Mouse (Mus musculus) heart, postnatal 36 days (tissue): ENCODE measurements around the gene Hdac9. TPM values are rescaled to one million over a fixed set of nuclear protein-coding genes. Genes with fewer than 3 reads are reported as not detected.

Experiments
- DNase-seq, 2 experiments: peaks; one replicate each; pipeline ENCODE4 v3.0.0; 2021 to 2022
- intact Hi-C: fragments of 180-260 bp; cut with DNase I; formaldehyde crosslinking; loops from one replicate; pipeline ENCODE4 v1.15.1; 2025
- total RNA-seq, 2 experiments: library from RNA; stranded (reverse); gene quantifications; 2 replicates each; pipeline ENCODE4 v1.2.3; 2021

Gene Hdac9
- total RNA-seq = 10 to 100 TPM; 18.2 to 22.4 TPM

DNA sequence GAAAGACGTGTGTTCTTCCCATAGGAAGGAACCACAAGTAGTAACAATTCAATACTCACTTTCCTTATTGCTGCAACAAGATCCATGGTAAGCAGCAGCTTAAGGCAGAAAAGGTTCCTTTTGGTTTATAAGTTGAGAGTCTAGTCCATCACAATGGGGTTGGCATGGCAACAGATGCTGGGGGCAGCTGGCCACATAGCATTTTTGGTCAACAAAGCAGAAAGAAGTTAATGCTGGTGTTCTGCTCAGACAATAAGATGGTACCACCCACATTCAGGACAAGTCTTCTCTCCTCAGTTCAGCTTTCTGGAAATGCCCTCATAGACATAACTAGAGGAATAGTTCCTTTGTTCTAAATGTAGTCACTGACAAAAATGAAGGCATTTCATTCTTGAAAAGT lies at the start of gene Hdac9:
Hdac9 (minus strand) TSS at position 101 of the 400 bp plus-strand sequence.
- no peak for DNase-seq
- intact Hi-C loops = no loop called here

DNA sequence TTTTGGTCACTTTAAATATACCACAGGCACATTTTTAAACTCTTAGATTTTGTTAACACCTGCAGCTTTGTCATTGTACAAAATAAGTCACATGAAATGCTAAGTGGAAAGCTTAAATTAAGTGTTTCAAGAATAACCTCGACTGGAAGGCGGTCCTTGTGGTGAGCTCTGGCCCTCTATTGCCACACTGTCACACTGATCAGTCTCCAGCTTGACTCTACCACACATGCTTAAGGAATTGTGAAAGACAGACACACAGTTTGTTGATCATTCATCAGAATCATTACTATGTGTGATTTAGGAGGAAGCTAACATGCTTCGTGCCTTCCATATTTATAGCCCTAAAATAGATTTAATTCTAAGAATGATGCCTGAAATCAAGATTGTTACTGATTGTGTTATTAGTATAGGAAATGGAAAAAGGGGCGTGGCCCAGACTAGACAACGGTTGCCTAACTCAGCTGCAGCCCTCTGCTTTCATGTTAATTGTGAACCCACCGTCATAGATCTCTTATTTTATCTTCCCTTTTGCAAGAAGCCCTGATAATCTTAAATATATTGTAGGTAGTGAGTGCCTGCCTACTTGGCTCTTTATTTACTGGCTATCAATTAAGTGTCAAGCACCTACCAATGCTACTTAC lies 32.3 kb upstream of the Hdac9 start:
- intact Hi-C loops = no loop called here
- DNase-seq = no peak

DNA sequence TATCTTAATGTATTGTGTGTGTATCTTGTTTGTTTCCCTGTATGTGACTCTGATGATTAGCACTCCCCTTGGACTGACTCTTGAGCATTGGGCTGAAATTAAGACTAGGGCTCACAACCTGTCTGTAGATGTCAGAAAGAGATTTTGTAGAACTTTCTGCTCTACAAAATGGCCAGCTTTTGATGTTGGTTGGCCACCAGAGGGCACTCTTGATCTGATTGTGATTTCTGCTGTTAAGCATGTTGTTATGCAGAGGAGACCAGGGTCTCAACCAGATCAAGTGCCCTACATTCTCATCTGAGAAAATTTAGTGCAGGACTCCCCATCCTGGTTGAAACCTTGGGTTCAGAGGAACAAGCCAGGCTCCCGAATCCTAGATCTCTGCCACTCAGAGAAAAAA lies 21.0 kb upstream of the Hdac9 start:
- intact Hi-C loops = no loop called here
- DNase-seq = no peak

DNA sequence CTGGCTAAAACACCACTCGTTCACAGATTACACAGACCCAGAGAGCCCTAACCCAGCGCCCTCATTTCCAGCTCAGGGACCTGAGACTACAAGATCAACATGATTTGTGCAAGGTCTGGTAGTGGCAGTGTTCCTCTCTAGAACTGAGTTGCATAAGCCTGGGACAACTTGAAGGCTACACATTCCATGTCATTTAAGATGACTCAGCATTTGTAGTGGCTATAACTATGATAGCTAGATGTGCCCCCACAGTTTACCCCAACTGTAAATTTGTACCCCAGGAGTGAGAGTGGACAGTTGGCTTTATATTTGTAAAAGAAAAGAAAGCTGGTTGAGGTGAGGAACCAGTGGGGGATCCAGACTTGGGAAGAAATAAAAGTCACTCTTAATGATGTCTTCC lies 8.9 kb downstream of the Hdac9 start:
- intact Hi-C loops = no loop called here
- no peak for DNase-seq

DNA sequence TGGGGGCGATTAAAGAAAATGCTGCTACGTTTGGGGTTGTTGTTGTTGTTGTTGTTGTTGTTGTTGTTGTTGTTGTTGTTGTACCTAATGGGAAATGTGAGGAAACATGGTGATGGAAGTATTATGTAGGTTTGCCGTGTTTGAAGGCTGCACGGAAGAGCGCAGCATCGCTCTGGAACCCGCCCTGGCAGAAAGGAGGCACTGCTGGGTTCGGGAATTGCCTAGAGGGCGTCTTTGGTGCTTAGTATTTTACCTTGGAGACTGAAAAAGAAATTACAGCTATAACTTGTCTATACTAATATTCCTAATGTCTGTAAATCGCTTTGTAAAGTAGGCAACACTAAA lies 9.4 kb downstream of the Hdac9 start:
- intact Hi-C loops = no loop called here
- DNase-seq = no peak

DNA sequence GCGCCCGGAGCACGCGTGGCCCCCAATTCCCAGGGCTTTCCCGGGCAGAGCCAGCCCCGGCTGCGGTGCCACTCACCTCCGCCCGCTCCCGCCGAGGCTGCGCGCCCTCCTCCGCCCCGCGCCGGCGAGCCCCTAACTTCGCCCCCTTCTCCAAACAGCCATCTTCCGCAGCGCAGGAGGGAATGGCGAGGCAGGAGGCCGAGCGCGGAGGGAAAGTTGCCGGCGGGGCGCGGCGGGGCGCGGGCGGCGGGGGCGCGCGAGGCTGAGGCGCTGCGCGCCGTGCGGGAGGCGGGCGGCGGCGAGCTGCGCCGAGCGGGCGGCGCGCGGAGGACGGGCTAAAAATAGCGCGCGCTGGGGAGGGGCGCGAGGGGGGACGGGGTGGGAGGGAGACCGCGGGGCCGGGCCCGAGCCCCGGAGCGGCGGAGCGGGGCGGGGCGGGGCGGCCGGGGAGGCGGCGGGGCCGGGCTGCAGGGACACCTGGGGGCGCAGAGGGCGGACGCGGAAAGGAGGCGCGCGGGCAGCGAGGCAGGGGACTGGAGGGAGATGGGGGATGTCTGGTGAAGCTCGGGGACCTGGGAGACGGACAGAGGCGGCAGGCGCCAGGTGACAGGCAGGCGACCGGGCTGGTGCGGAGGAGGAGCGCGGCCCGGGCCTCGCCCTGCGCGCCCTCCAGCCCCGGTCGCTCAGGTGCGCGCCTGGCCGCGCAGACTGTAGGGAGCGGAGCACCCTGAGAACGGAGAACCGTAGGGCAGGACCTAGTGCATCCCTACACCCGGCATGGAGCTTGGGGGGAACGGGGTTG lies 10.0 kb downstream of the Hdac9 start:
- DNase-seq = peak; percentile 17 to 36
- intact Hi-C loops = no loop called here

DNA sequence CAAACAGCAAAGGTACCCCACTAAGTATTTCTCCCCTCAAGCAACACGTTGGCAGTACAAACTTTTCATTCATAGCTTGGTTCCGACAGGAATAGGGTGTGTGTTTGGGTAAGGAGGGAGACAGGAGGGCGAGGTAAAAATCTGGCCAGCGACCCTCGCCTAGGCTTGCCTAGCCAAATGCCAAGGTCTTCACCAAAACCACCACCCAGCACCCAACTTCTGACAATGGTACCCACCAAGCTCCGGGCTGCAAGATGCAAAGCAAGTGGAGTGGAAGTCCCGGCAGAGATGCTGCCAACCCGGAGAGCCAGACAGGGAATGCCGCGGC lies 10.6 kb downstream of the Hdac9 start:
- no peak for DNase-seq
- intact Hi-C loops = no loop called here

DNA sequence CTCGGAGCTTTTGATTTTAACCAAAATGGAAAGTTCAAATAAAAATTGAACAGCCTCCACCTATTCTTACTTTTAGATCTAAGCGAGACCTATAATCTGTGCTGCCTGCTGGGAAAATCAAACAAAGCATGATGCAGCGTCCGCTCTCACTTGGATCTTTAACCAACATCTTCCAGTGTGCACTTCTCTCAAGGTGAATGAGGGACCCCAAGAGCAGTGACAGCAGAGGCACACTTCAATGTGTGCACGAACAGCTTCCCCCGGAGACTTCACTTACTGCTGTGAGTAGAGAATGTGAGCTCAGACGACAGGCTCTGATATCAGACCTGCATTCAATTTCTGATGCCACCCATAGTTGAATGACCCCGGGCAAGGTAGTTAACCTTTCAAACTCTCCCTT lies 16.7 kb downstream of the Hdac9 start:
- intact Hi-C loops = no loop called here
- no peak for DNase-seq

DNA sequence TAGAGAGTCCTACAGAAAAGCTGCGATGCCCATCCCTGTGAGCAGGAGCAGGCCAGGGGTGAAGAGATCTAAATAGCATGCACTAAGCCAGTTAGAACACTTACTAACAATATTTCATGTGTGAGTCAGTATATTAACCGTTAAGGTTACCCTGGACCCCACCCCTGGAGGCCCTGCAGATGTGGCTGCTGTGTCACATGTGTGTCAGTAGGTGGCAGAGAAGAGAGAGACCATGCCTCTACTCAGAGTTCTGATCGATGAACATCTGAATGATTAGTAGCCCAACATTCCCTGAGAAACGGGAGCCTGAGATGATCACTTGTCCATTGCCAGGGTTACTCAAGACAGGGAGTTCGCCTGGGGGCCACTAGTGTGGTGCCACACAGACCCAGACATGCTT lies 22.0 kb downstream of the Hdac9 start:
- intact Hi-C loops = no loop called here
- DNase-seq = no peak

DNA sequence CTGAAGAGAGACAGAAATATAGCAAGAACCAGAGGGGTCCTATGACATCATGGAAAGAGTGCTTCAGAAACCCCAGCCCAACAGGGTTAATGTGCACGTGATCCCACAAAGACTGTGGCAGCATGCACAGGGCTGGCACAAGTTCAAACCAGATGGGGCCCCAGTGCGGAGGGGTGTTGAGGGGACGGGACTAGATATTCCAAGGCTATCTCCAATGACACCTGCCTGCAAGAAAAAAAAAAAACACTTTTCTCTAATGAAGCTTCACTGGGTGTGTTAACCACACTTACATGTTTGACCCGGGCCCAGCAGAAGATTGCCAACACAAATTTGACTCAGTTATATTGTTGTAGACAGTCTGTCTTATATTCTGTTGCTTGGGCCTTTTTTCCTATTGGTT lies 28.2 kb downstream of the Hdac9 start:
- intact Hi-C loops = no loop called here
- no peak for DNase-seq

DNA sequence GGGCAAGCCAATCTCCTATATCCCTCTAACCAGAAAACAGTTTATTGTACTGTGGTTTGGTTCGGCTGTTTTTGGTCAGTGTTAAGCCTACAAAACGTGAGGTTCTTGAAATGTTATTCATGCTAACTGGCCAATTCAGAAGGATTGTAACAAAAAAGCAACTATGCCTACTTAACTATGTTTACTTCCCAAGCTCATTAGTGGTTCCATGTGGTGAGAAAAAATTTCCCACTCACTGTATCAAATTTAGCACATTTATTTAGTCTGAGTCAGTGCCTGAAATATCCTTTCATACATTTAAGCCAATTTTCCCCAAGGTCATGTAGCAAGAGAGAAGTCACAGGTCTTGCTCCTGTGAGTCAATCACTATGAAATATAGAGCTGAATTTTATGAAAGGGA lies 42.0 kb downstream of the Hdac9 start:
- no peak for DNase-seq
- intact Hi-C loops = no loop called here

DNA sequence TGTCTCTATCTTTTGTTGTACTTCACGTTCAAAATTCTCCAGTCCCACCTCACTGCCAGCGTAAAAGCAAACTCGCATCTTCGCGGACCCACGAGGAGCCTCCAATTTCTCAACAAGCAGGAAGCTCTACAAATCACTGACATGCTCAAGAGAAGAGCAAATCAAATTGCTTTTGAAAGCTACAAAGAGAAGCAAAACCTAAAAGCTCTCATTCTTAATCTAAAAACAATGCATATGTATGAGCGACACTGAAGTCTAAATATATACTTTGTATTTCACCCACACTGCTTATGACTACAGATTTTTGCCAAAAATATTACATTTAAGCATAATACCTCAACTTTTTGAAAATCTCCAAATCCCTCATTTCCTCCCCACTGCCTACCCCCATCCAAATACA lies 45.9 kb downstream of the Hdac9 start:
- intact Hi-C loops = no loop called here

DNA sequence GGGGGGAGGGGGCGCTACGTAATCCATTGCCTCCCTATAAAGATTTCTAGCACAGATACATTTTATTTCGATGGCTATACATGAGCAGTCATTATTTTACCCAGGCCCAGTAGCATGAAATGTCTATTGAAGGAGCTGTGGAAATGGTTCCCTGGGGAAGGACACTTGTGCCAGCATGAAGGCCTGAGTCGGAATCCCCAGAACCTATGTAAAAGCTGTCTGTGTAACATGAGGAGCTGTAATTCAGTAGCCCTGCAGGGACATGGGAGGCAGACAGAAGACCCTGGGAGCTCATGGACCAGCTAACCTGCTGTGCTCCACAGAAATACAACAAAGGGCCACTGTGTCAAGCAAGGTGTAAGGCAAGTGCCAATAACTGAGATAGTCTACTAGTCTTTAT lies 75.7 kb downstream of the Hdac9 start:
- DNase-seq = no peak

More for the DNA sequence above, 45.9 kb downstream of the Hdac9 start:
- DNase-seq = no peak

DNA sequence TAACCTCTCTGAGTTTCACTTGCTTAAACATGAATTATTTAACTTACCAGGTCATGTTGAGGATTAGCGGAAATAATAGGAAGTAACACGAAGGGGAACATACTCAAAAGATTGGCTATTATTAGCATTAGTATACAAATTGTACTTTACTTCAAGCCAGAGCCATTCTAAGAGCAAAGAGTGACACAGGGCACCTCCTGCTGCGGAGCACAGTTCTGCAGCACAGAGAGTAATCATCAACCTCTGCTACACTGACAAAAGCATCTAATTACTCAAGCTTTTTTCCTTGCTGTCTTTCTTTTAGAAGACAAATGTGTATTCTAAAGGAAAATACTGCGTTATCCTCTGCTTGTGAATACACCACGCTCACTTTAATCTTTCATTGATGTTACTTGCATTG lies 79.6 kb downstream of the Hdac9 start:
- no peak for DNase-seq
- intact Hi-C loops = no loop called here

More for the DNA sequence above, 75.7 kb downstream of the Hdac9 start:
- intact Hi-C loops = no loop called here

DNA sequence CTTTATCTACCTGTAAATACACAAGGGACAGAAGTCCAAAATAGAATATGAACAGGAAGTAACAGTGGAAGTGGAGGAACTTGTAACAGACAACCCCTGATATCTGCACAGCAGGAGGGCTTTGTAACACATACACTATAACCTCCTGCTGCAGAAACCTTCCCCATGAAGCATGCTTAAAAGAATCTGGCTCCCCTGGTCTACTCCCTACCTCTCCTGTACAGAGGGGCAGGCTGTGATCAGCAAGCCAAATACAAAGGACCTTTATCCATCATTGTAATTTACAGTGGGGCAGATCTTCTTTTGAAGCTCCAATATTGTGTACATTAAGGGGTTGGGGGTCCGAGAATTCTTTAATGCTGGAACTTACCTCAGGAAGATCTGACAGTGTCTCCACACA lies 80.0 kb downstream of the Hdac9 start:
- no peak for DNase-seq
- intact Hi-C loops = no loop called here

DNA sequence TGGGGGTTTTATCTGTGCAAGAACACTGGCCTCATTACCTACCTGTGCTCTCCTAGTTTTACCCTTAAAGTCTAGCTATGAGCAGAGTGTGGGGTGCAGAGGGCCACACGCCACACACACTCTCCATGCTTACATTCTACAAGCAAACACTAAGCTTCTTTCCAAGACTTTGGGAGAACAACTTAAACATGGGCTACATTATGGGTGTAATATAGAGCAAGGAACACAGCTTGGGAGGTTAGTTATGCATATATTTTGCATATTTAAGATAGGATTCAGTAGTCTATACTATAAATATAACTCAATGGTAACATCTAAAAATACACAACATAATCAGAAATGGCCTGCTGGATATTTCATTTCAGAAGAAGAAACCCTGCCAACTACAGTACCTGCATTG lies 80.8 kb downstream of the Hdac9 start:
- DNase-seq = no peak
- intact Hi-C loops = no loop called here

DNA sequence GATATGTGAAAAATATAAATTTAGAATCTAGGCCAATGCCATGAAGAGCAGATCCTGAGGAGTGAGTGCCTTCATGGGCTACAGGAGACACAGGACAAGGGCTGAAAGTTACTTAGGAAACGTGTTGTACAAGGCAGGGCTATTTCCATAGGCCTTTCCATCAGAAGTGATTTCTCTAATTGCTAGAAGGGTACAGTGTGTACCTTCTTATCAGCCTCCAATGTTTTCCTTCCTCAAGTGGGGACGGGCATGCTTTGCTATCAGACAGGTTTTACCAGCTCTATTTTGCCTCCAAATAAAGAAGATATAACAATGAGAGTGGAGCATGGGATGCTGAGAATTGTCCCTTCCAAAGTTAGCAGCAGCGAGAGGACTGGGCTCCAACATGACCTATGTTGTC lies 81.4 kb downstream of the Hdac9 start:
- intact Hi-C loops = no loop called here
- DNase-seq = no peak

DNA sequence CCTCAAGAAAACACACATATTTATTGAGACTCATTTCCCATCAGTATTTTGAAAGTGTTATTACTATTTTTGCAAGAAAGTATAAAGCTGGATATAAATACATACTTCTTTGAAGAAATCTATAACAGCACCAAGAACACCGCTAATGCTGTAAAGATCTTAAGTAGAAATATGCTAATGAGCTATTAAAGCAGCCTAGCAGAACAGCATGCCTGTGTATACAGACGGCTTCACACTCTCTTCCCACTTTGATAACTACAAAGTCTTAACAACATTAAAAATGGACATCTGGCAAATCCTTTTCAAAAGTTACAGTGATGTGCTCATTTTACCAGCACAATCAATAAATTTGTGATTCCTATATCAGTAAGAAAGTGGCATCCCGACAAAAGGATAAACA lies 88.2 kb downstream of the Hdac9 start:
- DNase-seq = no peak
- intact Hi-C loops = no loop called here

DNA sequence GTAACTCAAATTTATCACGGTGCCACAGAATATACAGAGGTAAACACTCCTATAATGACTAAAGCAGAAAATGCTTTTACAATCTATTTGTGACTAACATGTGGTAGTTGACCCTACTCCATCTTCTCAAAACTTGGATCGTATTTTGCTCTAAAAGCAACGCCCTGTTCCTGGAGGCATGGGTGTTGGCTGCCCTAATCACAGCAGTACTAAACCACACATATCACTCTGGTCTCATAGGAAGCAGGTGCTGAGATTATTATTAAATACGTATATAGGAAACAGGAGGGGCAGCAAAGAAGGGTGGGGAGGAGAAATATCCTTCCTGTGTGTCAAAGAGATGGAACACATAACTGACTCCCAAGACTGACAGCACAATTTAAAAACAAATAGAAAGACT lies 90.0 kb downstream of the Hdac9 start:
- no peak for DNase-seq
- intact Hi-C loops = no loop called here

DNA sequence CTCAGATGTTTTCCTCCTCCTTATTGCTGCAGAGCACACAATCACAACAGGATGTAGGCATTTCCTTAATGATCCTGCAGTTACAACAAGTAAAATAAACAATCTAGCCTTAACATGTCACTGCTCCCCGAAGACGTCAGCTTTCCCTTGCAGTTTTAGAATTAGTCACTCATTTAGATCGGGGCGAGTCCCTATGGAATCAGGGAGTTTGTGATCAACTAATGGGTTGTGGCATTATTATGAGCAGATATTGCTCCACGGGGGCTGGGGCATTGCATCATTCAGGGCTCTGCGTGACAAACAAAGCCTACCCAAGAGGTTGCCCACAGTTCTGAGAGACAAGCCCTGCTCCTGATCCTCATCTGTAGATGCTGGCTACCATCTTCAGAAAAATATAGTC lies 96.7 kb downstream of the Hdac9 start:
- intact Hi-C loops = no loop called here
- no peak for DNase-seq

DNA sequence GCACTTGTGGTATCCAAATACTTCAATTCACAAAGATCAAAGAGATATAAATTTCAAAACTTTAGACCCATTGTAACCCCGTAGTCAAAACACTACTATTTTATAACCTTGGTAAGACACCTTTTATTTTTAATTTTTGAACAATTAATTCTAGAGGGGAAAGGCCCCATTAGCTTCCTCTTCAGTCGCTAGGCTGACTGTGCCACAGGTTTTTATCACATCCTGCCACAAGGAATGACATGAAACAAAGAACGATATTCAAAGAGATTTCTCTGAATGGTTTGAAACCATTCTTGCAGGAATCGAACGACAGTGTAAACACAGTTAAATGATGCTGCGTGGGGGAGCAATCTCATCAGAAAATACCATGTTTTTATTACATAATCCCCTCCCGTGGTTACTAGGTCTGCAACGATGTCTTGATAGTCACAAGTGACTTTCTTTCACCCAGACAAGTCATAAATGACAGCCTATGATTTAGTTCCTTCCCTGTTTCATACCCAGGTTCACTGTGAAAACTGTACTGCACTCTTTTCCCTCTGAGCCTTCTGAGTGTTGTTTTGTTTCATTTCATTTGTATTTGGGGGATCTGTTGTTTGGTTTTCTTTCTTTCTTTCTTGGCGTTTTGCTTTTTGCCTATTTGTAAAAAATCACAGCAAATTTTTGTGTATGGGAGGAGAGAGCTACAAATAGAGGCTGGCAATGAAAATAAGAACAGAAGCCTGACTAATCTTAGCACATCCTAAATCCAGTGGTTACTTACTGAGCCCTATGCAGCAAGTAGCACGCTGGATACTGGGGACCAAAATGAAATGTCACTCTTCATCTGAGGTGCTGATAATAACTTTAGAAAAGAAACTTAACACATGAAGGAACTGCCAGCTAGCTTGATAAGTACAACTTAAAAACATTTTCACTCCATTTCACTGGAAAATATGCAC lies 105.0 kb downstream of the Hdac9 start:
- intact Hi-C loops = no loop called here
- DNase-seq = no peak

DNA sequence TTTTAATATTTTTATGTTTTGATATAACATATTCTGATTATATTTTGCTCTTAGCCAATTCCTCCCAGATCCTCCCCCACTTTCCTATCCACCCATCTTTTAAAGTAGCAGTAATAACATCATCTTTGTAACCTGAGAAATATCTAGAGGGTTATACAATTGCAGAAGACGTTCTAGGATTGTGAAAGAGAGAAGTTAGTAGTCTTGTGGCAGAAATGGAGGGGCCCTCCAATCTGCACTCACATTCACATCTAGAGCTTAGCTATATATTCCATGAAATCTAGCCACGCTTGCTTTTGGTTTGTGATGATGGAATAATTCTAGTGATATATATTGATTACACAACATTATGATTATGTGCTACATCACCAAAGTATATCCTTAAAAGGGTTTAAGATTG lies 106.7 kb downstream of the Hdac9 start:
- no peak for DNase-seq
- intact Hi-C loops = no loop called here
